Mouse (Mus musculus) myocyte (in vitro differentiated cells): Measurements from ENCODE around the gene Vps36.

Experiments used
- MAX ChIP-seq: IDR thresholded peaks from one replicate; pipeline ENCODE4 v1.6.1; 2011; ENCODE audit warnings: low read depth, mild to moderate bottlenecking, control low read depth
- MYOG ChIP-seq, 3 experiments: IDR thresholded peaks; one replicate each; pipeline ENCODE4 v1.6.1; 2011; ENCODE audit warnings: control low read depth in 2 of 3, low read depth in 2 of 3, mild to moderate bottlenecking in 2 of 3; ENCODE audit not compliant: insufficient read length in 2 of 3, control insufficient read depth in 1 of 3, insufficient read depth in 1 of 3
- POLR2A ChIP-seq: IDR thresholded peaks from one replicate; pipeline ENCODE4 v1.6.1; 2011; ENCODE audit warnings: low read depth, mild to moderate bottlenecking, control low read depth, moderate library complexity; ENCODE audit not compliant: insufficient read length
- SRF ChIP-seq: IDR thresholded peaks from one replicate; pipeline ENCODE4 v1.6.1; 2011; ENCODE audit warnings: low read depth; ENCODE audit not compliant: control insufficient read depth, insufficient read length
- TCF12 ChIP-seq: IDR thresholded peaks from one replicate; pipeline ENCODE4 v1.6.1; 2011; ENCODE audit warnings: mild to moderate bottlenecking, control low read depth; ENCODE audit not compliant: poor library complexity, insufficient read depth, severe bottlenecking

DNA sequence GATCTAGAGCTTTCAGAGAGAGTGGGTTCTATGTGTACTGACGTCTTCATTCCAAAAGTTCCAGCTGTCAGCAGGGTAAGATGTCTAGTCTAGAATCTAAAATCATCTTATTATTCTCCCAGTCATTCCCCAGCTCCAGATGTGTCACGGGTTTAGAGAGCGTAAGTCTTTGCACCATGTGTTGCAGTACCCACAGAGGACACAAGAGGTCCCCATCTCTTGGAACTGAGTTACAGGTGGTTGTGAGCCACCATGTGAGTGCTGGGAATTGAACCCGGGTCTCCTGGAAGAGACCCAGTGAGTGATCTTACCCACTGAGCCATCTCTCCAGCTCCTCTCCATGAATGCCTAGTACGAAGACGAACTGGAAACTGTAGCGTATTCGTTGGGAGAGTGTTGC lies 6.9 kb downstream of the Vps36 start:
- TF ChIP-seq POLR2A (no peak), MYOG (IDR thresholded peaks at IDR 0.05; ENCODE audit: control insufficient read depth in 1 of 3, insufficient read depth in 1 of 3, insufficient read length in 2 of 3, low read depth in 2 of 3) (no peak), TCF12 (no peak), MAX (no peak), SRF (no peak)
